Mouse (Mus musculus): ENCODE measurements around the gene Nr1h2. TPM values are rescaled to one million over a fixed set of nuclear protein-coding genes. Genes with fewer than 3 reads are reported as not detected.

The Nr1h2 gene
- polyA plus RNA-seq, 3 experiments from 2014 or later, result 43.0 to 52.2 (median 49.9) TPM

DNA sequence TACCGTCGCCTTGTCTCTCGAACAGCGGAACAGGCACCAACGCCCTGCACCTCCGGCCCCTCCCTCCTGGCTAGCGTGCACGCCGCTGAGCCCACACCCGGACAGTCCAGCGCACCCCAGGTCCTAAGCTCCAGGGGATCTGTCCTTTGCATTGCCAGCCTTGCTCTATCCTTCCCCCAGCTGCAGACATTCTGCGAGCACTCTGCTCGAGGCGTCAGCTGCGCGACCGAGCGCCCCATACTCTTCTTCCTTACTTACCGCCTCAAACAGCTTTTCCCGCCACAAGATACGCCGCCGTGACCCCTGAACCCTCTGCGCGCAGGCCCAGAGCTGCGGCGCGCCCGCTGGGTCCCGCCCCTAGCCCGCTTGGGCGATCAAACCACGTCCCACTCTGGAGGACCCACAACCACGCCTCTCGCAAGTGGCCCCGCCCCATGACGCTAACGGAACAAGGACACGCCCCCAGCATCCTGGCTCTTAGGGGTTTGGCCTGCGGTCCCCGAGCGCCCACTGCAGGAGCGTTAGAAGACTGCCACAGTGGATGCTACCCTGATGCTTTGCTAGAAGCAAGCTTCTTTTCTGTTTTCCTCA, 5.2 kb downstream of the Nr1h2 start, which contains the start of gene Pold1:
Gene Pold1 (minus strand): TSS at position 353 of the 591 bp plus-strand sequence.
- ATAC-seq, result peak; percentile 95

DNA sequence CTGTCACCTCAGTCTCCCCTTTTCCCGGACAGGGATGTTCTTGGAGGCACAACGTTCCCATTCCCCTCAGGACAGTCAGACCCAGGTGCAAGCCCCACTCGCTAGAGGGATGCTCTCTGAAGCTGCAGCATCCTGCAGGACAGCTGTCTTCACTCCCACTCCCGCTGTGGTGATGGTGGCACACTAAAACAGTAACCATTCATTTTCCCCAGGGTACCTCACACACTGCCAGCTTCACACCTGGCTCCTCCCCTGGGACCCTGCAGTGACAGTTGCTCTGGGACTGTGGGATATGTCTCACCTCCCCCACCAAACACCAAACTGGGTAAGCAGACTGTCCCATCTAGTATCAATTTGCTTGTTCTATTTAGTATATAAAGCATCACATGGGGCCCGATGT, 6.0 kb downstream of the Nr1h2 start:
- ATAC-seq, result no peak

DNA sequence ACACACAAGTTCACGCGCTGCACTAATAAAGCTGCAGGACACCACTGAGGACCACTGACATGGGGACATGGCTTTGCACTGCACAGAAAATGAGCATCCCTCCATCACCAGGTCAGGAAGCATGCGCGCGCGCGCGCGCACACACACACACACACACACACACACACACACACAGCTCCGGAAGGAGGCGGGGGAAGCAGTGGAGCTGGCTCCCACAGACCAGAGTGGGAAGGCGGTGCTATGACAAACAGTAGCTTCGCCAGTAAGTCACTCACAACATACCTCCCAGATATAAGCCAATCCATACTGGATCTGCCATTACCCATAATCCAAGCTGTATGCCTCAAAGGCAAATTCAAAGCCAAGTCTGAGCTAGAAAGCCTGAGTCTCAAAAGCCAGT, 6.7 kb downstream of the Nr1h2 start:
- no peak for ATAC-seq

DNA sequence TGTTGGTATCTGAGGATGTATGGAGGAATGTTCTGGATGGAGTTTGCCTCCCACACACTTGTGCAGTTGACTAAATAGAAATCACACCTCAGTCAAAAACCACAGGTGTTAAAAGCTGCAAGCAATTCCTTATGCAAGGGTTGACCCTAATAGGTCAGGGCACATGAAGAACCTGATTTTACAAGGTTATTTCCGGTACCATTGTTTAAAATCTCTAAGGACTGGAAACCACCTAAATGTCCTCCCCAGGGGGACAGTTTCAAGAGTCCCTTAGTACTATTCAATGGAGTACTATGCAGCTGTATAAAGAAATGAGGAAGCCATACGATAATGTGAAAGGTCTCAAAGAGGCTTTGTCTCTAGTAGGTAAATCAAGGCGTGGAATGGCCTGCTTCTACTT, 7.5 kb downstream of the Nr1h2 start:
- no peak for ATAC-seq

DNA sequence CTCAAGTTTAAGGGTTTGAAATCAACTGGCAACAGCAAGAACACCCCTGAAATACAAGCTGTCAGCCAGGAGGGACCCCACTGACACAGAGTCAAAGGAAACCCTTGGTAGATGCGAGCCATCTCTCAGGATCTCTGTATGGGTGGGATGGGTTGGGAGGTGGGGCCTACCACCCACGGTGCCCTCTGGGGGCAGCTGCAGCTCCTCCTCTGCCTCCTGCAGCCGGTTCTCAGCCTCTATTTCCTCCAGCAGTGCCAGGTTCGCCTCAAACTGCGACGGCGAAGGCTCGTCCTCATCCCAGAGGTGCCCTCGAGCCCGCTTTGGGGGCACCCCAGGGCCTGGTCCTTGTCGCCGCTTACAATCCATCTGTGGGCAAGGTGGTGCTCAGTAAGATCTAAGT, 10.7 kb downstream of the Nr1h2 start:
- ATAC-seq, result no peak

DNA sequence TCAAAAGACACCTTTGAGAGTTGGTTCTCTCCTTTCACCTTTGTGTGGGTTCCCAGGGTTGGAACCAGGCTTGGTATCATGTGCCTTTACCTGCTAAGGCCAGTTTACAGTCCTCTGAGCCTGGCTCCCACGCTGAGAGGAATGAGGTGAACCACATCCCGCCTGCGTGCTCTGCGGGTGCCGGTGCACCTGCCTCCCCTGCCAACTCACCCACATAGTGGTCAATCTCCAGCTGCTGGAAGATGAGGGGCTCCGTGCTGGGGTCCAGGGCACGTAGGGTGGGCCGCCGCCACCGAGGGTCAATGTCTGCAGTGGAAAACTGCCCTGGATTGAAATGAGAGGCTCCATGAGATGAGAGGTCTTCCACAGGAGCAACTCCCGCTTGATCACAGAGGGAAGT, 11.2 kb downstream of the Nr1h2 start:
- no peak for ATAC-seq

DNA sequence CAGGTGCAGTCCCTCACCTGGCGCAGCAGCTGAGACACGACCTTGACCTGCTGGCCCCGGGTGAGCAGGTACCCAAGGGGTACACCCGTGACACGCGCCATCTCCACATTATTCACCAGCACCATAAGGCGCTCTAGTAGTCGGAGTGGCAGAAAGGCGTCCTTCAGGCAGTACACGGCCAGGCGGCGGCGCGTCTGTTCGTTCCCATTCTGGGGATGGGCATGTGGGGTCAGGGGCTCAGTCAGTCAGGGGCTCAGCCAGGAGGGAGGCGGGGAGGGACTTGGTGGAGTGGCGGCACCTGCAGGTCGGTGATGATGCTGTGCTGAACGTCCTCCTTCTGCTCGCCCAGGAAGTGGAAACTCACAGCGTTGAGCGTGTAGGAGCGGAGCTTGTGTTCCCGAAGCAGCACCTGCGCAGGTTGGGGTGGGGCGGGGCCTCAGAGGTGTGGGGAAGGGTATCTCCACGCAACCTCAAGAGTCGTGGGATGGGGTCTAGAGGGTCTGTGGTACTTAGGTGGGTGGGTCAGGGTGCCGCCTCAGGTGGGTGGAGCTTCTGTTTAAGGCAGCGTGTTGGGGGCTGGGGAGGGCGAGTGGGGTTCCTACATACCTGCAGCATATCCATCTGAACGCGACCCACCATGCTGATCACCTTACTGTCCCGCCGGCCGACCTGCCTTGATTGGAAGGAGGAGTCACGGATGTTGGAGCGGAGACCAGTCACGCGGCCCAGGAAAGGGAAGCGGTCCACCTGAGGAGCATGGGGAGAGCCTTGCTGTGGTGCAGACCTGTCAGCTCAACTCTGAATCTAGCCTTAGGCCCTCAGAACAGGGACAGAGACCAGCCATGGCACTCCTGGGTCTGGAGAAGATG, 14.8 kb downstream of the Nr1h2 start:
- ATAC-seq, result no peak

DNA sequence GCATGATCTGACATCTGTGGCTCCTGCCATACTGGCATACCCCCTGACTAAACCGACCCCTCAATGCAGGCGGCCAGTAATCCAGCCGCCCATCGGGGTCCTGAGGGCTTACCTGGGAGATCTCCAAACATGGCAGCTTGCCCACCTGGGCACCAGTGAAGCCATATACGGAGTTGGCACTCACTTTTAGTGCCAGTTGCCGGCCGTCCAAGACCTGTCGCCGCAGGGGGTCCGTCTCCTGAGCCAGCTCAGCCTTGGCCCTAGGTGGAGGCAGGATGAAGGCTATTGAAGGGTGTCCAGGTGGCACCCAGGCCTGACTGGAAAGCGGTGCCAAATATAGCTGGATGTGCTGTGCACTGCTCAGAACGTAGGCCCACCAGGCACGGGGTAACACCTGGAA, 16.3 kb downstream of the Nr1h2 start:
- no peak for ATAC-seq

DNA sequence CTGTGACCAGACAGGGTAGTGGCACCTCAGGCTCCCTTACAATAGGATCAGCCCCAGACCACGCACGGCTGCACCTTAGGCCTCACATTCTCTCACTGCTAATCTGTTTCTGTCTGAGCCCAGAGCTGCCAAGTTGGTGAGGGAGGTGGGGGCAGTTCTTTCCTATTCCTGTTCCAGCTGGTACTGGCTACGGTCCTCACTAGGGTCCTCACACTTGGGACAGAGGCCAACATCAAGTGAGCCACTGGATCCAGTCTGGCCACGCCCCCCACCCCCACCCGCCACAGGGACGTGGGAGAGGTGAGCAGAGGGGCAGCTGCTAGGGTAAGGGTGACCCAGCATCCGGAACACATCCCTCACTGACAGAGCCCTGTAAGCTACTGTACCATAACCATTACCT, 16.7 kb downstream of the Nr1h2 start:
- ATAC-seq, result no peak

DNA sequence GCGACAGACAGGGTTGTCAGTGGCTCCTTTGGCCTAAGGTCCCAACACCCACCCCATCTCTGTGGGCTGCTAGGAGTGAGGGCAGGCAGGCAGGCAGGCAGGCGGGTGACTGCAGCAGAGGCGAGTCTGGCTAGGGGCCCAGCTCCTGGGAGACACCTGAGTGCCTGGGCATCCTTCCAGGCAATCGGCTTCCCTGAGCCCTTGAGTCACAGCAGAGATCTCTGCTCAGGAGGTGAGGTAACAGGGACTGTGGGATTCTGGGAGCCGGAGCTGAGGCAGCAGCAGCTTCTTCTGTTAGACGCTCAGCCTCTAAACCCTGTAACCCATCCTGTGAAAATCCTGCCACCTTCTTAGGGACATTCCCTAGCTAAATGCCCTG, 17.2 kb downstream of the Nr1h2 start:
- ATAC-seq, result no peak

DNA sequence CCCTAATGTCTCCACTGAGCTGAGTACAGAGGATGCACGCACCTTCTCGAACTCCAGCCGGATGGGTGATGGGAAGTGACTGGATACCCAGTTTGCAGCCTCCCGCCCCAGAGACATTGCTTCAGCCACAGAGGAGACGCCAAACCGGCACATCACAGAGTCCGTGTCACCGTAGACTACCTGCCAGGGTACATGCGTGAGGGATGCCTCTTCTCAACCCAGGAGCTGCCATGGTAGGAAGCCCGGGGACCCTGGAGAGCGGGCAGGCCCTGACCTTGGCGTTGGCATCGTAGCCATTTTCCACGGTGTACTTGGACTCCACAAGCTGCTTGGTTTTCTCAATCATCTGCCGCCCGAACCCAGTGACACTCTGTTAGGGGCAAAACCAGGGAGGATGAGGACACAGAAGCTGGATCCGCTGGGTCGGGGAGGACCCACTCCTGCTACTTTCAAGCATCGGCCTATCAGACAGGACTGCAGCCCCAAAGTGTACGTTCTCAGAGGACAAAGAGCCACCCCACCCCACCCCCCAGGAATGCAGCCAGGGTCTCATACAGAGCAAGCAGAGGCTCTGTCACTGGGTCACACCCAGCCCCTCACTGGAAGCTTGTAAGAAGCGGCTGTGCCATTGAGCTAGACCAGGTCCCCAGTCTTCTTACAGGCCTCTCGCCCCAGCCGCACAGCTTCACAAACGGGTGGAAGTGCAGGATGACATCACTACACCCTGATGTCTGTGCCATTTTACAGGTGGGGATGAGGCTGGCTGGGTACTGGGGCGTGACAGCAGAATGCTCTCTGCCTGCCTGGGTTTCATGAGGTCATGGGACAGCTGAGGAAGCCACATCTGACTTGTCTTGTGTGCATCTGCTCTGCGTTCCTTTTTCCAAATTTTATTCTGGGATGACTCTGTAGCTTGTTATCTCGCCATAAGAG, 17.8 kb downstream of the Nr1h2 start:
- no peak for ATAC-seq

DNA sequence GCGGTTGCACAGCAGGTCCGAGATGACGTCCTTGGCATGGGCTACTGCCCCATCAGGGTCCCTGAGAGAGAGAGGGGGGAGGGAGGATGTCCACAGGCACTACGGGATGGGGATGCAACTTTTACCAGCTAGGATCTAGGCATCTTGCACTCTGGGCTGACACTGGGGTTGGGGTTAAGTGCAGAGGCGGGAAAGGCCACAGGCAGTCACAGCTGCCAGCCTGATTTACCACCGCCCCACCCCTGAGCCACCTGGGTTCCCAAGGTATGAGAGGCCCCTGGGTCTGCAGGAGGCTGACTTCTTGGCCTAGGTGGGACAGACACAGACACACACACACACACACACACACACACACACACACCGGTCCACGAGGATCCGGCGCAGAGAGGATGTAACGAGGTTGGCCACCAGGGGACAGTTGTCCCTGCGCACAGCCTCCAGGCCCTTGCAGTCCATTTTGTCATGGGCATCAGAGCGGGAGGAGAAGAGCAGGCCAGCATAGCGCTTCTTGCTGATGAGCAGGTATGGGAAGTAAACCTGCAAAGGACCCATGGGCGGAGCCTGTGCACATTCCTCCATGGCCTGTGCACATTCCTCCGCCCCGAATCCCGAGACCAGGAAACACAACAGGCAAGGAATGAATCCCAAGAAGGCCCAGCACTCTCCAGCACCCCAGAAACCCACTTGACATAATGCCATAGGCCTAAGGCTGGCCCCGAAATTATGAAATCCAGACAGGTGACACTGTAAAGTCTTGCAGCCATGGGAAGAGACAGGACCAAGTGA, 18.9 kb downstream of the Nr1h2 start:
- no peak for ATAC-seq

DNA sequence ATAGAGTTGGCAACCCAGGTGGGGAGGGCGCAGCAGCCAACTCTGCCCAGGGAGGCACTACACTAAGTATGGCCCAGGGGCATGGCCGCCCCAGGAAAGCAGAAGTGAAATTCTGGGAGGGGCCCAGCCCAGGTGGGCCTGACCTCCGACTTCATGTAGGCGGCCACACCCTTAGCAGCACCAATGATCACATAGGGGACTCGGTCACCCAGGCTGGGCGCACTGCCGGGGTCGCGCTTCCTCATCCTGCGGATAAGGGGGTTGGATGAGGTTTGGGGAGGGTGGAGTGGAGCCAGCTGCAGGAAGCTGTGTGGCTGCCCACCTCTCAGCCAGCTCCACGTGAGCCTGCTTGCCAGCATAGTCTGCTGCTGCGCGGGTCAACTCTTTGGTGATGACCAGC, 19.5 kb downstream of the Nr1h2 start:
- ATAC-seq, result no peak

DNA sequence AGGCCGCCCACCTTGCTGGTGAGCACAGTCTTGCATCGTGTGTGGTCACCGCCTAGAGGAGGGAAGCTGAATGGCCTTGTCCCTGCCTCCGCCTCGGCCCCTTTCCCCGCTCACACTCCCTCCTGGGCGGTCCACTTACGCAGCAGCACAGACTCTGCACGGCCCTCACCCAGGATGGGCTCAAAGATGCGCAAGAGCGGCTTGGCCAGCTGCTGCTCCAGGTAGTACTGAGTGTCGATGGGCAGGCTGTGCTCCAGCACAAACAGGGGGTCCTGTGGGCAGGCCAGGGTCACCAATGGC, 20.1 kb downstream of the Nr1h2 start:
- no peak for ATAC-seq

DNA sequence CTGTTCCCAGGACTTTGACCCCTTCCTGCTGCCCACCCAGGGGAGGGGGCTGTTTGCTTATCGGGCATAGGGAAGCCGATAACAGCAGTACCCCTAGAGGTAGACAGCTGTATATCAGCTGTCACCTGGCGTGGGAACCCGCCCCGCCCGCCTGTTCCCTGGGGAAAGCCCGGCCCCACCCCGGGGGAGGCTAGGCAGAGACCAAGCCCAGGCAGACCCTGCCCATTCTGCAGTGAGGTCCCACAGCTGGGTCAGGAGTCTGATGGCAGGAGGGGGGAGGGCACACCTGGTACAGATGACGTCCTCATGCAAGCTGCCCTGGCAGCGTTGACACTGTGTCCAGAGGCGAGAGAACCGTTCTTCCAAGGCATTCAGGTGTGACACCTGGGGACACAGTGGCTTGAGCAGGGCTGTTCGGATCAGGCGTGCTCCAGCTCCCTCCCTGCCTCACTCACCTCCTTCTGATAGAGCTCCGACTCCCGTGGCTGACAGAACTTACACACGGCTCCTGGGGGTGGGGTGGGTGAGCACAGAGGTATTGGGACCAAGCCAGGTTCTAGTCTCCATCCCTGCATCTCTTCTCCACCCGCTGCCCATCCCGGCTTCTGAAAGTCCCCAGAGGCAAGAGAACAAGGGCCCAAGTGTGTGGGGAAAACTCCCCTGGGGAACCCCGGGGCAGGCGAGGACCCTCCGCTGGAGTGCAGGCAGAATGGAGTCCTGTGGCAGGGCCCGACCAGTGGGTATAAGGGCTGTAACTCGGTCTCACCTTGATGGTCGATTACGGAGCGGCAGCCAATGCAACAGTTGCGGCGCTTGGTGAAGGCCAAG, 20.6 kb downstream of the Nr1h2 start:
- ATAC-seq, result no peak

DNA sequence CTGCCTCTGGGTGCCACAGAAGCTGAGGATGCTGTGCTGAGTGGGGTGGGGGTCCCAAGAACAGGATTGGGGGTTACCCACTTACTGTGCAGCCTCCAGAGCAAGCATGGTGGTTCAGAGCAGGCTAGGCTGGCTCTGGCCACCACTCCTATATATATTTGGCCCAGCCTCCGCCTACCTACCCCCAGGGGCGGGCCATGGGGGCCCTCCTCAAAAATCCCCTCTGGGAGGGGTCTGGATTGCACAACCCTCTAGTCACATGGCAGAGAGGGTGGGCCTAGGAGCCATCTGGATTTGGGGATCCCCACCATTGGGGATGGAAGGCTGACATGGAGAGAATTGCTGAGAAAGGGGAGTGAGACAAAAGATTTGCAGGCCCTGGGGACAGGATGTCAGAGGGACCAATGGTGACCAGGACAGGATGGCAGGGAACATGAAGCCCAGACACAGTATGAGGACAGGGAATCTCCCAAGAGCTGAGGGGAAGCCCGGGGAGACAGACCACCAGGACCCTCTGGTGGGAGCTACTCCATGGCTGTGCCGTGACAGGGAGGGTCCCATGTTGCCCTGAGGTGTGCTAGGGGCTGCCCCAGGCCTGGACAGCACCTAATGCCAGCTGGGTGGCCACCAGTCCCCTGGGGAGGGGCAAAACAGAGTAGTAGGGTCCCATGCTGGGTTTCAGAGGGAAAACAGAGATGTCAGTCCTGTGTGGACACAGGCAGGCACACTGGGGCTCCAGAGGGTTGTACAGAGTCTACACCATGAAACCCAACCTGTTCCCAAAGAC, 21.6 kb downstream of the Nr1h2 start, which contains the start of gene Spib:
Gene Spib (minus strand): TSS at position 126 of the 787 bp plus-strand sequence.
- no peak for ATAC-seq

DNA sequence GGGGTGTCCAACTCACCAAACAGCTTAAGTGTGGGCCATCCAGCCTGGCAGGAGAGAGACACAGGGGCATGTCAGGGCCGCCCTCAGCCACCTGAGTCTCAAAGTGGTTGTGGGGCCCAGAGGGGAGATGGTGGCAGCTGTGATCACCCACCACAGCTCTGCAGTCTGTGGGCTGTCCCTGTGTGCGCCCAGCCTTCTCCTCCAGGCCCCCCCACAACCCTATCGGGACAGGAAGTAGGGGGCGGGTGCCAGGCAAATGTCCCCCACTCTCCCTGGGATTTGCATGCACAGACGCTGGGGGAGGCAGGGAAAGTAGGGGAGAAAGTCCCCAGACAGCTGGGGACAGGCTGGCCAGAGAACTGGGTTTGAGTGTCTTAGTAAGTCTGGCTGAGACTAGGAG, 22.5 kb downstream of the Nr1h2 start:
- ATAC-seq, result no peak

DNA sequence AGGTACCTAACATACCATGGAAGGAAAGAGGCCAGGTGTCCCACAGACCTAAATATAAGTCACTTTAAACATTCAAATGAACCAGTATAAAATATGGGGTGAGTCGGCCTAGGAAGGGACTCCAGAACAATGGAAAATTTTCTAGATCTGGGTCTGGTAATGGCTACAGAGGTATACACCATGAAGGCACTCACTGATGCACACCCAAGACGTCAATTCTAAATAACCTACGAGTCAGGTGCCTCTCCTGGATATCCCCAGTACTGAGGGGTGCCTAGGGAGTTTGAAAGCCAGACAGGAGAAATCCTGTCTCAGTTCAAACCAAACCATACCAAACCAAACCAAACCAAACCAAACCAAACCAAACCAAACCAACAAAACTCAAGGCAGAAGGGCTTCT, 23.2 kb downstream of the Nr1h2 start:
- no peak for ATAC-seq

DNA sequence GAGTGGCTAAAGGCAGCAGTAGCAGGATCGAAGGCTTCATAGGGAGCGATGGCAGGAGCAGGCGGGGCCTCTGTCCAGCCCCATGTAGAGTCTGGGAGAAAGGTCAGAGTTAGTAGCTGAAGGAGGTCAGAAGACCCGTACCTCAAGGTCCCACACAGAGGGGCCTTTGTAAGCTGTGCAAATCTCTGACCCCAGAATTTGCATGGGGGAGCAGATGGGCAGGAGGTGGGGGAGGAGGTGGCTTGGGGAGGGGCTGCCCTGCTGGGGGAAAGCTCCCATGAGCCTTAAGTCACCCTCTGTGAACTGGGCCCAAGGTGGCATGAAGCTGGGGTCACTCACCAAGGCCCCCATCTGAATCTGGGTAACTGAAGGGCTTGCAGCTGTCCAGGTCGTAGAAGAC, 24.2 kb downstream of the Nr1h2 start:
- ATAC-seq, result no peak

DNA sequence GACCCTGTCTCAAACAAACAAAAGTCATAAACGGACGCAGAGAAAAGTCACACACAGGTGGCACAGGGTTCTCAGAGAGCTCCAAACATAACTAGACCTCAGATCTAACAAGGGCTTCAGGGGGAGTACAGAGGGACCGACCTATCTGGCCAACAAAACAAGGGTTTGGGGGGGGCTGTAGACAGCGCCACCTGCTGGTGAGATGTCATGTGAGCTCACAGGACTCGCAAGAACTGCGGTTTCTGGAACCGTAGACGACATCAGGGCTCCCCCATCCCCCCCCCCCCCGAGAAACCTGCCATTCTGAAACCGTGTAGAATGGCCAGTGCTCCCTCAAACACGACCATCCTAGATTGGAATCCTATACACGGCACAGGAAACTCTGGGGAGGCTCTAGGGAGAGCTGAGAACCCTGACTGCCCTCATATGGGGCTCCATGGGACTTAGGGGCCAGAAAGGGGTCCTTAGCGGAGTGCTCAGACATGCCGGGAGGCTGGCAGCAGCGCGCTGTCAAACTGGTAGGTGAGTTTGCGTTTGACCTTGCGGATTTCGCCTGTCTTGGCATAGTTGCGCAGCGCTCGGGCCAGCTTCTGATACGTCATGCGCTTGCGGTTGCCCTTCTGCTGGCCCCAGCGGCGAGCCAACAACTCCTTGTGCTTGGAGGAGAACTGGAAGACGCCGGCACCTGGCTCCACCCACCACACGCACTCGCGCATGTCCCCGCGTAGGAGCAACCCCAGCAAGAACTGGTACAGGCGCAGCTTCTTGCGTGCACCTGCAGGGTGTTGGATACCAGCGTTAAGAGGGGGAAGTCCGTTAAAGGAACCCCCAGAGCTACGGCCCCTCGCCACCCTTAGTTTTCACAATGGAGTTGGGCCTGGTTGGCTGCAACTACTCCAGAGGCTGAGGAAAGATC, 26.0 kb downstream of the Nr1h2 start:
- ATAC-seq, result peak; percentile 50
